Mouse (Mus musculus) spleen, adult 2 months (tissue): ENCODE measurements around the gene Odf4. TPM values are rescaled to one million over a fixed set of nuclear protein-coding genes. Genes with fewer than 3 reads are reported as not detected.
A peak's percentile ranks its signal among the peaks of the same experiment; 100 is the strongest.

ENCODE experiments used
- DNase-seq, 2 experiments: peaks; one replicate each; pipeline versions ENCODE4 v3.0.0 to v3.0.0-alpha.2; 2012 to 2021; ENCODE audit warnings: low spot score in 2 of 2, low read depth in 1 of 2
- H3K27ac ChIP-seq: fragments of 200-500 bp; 2 replicates; pipeline ENCODE4 v1.5.1; 2012; ENCODE audit warnings: low read length, inconsistent platforms; ENCODE audit not compliant: insufficient read depth
- H3K27me3 ChIP-seq: fragments of 200-500 bp; 2 replicates; pipeline ENCODE4 v1.6.1; 2012; ENCODE audit warnings: mild to moderate bottlenecking, moderate library complexity, low read length, inconsistent platforms; ENCODE audit not compliant: control insufficient read depth, insufficient read depth
- H3K36me3 ChIP-seq: fragments of 200-500 bp; 2 replicates; pipeline ENCODE4 v1.6.1; 2012; ENCODE audit warnings: mild to moderate bottlenecking, low read length, inconsistent platforms; ENCODE audit not compliant: control insufficient read depth, insufficient read depth
- H3K4me1 ChIP-seq: fragments of 200-500 bp; 2 replicates; pipeline ENCODE4 v1.6.1; 2011; ENCODE audit warnings: inconsistent platforms; ENCODE audit not compliant: control insufficient read depth, insufficient read depth, insufficient read length
- H3K4me3 ChIP-seq: fragments of 200-500 bp; 2 replicates; pipeline ENCODE4 v1.5.1; 2011; ENCODE audit warnings: mild to moderate bottlenecking, inconsistent platforms; ENCODE audit not compliant: insufficient read depth, insufficient read length; ENCODE audit errors: extremely low read depth
- CTCF ChIP-seq: fragments of 200-500 bp; IDR thresholded peaks from 2 replicates; pipeline ENCODE4 v1.5.1; 2011; ENCODE audit warnings: mild to moderate bottlenecking, inconsistent platforms; ENCODE audit not compliant: insufficient read depth, insufficient read length, insufficient replicate concordance; ENCODE audit errors: extremely low read depth
- POLR2A ChIP-seq: fragments of 200-500 bp; IDR thresholded peaks from 2 replicates; pipeline ENCODE4 v1.6.1; 2011; ENCODE audit warnings: low read depth, low read length, inconsistent platforms
- WGBS: fragments of 180-500 bp; shearing (Covaris S2); methylation state at CpG from one replicate; pipeline ENCODE4 v1.1.7; 2018; 5-methylcytosine and 5-hydroxymethylcytosine counted together
- polyA plus RNA-seq: library from polyadenylated mRNA; depleted of rRNA; stranded (reverse); fragments of >200 nt; gene quantifications from 2 replicates; pipeline ENCODE4 v1.2.3, GENCODE M21; 2012

The Odf4 gene
- polyA plus RNA-seq, 1 experiment = not detected

DNA sequence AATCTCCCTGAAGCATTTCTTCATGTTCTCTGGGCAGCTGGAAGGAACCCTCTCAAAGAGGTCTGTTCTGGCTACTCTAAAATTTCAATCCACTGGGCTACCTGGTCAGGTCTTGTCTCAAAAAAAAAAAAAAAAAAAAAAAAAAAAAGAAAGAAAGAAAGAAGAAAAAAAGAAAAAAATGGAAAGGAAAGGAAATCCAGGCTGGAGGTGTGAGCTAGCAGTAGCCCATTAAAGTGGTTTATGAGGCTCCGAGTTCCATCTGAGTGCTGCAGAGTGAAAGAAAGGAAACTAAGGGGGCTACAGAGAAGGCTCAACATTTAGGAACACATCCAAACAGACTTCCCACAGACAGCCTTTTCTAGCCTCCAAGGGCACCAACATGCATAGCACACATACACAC lies 31.1 kb upstream of the Odf4 start:
- 0 out of 2 replicates have a peak, but pooled peaks cover 5% of the 10 kb centered on the region for H3K27me3 ChIP-seq
- no peak for DNase-seq
- TF ChIP-seq POLR2A (no peak), CTCF (no peak)
- H3K36me3 ChIP-seq = no peaks in the 10 kb centered on the region
- no peak overlapping the region for H3K4me3 ChIP-seq
- 91% methylated on average over 1 of the region's 1 CpGs for WGBS
- no peak overlapping the region for H3K27ac ChIP-seq
- peaks cover 4% of the 10 kb centered on the region; the same call in 1 of the 2 replicates for H3K4me1 ChIP-seq

DNA sequence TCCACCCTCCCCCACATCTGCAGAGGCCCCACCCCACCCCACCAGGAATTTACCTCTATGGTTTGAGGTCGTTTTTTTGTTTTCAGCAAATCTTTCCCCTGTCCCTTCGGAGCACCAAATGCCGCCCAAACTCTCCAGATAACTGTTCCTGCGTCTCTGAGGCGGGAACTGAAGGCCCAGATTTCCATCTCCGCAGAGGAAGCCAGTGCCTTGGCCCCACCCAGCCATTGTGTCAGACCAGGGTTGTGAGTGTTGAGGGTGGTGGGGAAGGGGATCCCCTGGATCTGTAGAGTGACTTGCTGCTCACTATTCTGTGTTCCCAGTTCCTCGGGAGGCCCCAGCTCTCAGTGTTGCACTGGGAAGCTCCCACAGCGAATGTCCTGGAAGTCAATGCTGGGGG lies 30.4 kb upstream of the Odf4 start, which contains the start of gene Arhgef15:
Arhgef15 (minus strand) TSS at position 173 of the 400 bp plus-strand sequence.
- DNase-seq = no peak
- 82% methylated on average over 8 of the region's 8 CpGs for WGBS
- H3K27me3 ChIP-seq = 0 out of 2 replicates have a peak, but pooled peaks cover 5% of the 10 kb centered on the region
- peak within 1 kb of the TSS; percentile 43; the same call in 1 of the 2 replicates for H3K27ac ChIP-seq
- no peak for TF ChIP-seq CTCF
- H3K4me1 ChIP-seq = peaks cover 4% of the 10 kb centered on the region; the same call in 1 of the 2 replicates
- peak within 1 kb of the TSS; percentile 16; the same call in 1 of the 2 replicates for H3K4me3 ChIP-seq
- no peaks in the 10 kb centered on the region for H3K36me3 ChIP-seq

DNA sequence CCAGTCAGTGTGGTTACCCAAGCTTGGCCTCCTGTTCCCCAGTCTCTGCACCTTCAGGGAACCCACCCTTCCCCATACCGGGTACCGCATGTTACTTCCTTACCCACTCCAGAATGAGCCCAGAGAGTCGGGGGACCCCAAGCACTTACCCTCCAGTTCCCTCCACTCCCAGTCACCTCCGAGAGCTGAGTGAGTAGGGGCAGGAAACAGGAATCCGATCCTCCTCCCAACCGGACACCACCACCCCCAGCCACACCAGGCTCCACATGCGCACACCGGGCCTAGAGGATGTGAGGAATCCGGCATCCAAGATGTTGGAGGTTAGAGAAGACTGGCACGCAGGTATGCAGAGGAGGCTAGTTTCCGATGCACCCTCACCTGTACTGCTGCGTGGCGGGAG lies 29.8 kb upstream of the Odf4 start:
- no peaks in the 10 kb centered on the region for H3K36me3 ChIP-seq
- H3K27me3 ChIP-seq = 0 out of 2 replicates have a peak, but pooled peaks cover 5% of the 10 kb centered on the region
- H3K27ac ChIP-seq = peak overlapping the region; percentile 43; the same call in 1 of the 2 replicates
- TF ChIP-seq CTCF (no peak), POLR2A (no peak)
- no peak for DNase-seq
- peaks cover 4% of the 10 kb centered on the region; the same call in 1 of the 2 replicates for H3K4me1 ChIP-seq
- peak overlapping the region; percentile 16; the same call in 1 of the 2 replicates for H3K4me3 ChIP-seq
- 72% methylated on average over 13 of the region's 13 CpGs for WGBS

DNA sequence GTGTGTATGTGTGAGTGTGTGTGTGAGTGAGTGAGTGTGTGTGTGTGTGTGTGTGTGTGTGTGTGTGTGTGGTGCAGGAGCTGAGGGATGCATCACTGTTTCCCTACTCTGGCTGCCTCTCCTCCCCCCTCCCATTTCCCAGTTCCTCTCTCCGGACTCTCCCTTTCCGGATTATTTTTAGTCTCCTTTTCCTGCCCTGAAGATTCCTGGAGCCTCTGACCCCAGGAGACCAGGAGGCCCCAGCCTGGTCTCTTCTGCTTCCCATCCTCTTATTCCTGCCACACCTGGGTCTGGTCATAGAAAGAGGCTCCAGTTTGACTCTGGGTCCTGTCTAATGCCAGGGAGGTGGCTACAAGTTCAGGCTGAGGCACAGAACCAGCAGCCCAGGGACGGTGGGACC lies 29.2 kb upstream of the Odf4 start:
- H3K27me3 ChIP-seq = peaks cover 5% of the 10 kb centered on the region; the same call in 1 of the 2 replicates

DNA sequence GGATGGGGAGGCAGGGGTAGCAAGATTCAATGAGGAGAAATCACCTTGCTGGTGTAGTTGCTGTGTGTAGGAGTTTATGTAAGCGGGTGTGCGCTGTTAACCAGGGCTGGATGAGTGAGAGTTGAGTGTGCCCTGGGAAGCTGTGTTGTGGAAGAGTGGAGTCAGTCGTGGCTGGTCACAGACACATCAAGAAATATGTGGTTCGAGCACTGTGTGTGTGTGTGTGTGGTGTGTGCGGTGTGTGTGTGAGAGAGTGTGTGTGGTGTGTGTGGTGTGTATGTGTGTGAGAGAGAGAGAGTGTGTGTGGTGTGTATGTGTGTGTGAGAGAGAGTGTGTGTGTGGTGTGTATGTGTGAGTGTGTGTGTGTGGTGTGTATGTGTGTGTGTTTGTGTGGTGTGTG lies 28.6 kb upstream of the Odf4 start:
- DNase-seq = no peak
- TF ChIP-seq POLR2A (no peak), CTCF (no peak)
- no peak overlapping the region for H3K4me3 ChIP-seq
- WGBS = 77% methylated on average over 5 of the region's 5 CpGs
- peaks cover 4% of the 10 kb centered on the region; the same call in 1 of the 2 replicates for H3K4me1 ChIP-seq
- no peak overlapping the region for H3K27ac ChIP-seq
- H3K27me3 ChIP-seq = peaks cover 5% of the 10 kb centered on the region; the same call in 1 of the 2 replicates
- no peaks in the 10 kb centered on the region for H3K36me3 ChIP-seq

More for the DNA sequence above, 29.2 kb upstream of the Odf4 start:
- H3K36me3 ChIP-seq = no peaks in the 10 kb centered on the region
- peak overlapping the region; percentile 11; the same call in 1 of the 2 replicates for H3K4me3 ChIP-seq
- TF ChIP-seq CTCF (no peak), POLR2A (no peak)
- H3K4me1 ChIP-seq = peaks cover 4% of the 10 kb centered on the region; the same call in 1 of the 2 replicates
- 0 out of 2 replicates have a peak overlapping the region, but pooled peaks have one; percentile 43 for H3K27ac ChIP-seq
- no peak for DNase-seq
- WGBS = 81% methylated on average over 3 of the region's 3 CpGs

DNA sequence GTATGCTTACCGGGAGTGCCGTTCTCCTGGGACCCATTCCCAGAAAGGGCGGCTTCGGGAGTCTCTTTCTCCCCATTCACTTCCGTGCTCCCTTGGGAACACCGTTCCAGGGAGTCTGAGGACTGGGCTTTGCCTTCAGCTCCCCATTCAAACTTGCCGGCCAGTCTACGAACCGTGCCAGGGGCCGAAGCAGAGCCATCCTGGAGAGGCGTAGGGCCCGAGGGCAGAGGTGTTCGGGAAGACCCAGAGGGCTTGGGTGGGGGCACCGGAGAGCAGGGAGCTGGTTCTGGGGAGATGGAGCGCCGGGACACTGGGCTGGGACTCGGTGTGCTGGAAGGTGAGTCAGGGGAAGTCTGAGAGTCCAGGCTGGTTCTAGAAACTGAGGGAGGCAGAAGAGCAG lies 27.5 kb upstream of the Odf4 start:
- H3K36me3 ChIP-seq = no peaks in the 10 kb centered on the region
- 17% methylated on average over 17 of the region's 17 CpGs for WGBS
- DNase-seq = no peak
- H3K27me3 ChIP-seq = peaks cover 5% of the 10 kb centered on the region; the same call in 1 of the 2 replicates
- peaks cover 4% of the 10 kb centered on the region; the same call in 1 of the 2 replicates for H3K4me1 ChIP-seq
- peak overlapping the region; percentile 6; the same call in 1 of the 2 replicates for H3K4me3 ChIP-seq
- no peak overlapping the region for H3K27ac ChIP-seq
- TF ChIP-seq CTCF (no peak), POLR2A (no peak)

DNA sequence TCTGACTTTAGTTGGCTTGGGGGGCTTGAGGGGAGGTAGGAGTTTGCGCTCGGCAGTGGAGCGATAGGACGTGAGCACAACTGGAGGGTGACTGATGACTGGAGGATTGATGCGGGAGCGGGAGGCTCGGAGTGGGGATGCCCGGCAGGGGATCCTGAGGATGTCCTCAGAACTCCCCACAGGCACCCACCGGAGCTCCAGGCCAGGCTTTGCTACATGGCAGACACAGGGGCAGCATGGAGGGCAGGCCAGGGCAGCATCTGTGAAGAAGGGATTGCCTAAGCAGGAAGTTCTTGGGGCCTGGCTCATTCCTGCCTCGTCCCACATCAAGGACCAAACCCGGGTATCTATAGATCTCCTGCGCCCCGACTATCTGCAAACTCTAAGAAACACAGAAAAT lies 27.0 kb upstream of the Odf4 start:
- Histone ChIP-seq H3K27me3 (peaks cover 5% of the 10 kb centered on the region; the same call in 1 of the 2 replicates), H3K4me1 (peaks cover 4% of the 10 kb centered on the region; the same call in 1 of the 2 replicates), H3K27ac (no peak overlapping the region), H3K4me3 (no peak overlapping the region), H3K36me3 (no peaks in the 10 kb centered on the region)
- 67% methylated on average over 13 of the region's 13 CpGs for WGBS
- TF ChIP-seq CTCF = no peak
- TF ChIP-seq POLR2A = no peak
- no peak for DNase-seq
